Mouse (Mus musculus) neutrophil, adult 5-6 weeks (primary cell): ENCODE measurements at regions not wholly inside any gene's neighbourhood (a gene's known extent, or its start where the extent isn't known, plus 50 kb on each side); places are given as distances from the start of the nearest gene placed in this dataset.
"Not testable (repeated sequence)": the region's sequence is repeated elsewhere in the genome, so short reads cannot be mapped to it uniquely, and the experiment has no call there.

Experiments
- ATAC-seq: fragments of 151-379, 151-347 bp; 2 replicates; pipeline ENCODE4 v1.8.0; 2017; ENCODE audit warnings: mild to moderate bottlenecking, moderate TSS enrichment; ENCODE audit not compliant: insufficient number of reproducible peaks, poor library complexity, low FRiP score, severe bottlenecking; ENCODE audit errors: extremely low read depth

GRCm38 (mm10) chrX:77307374-77307773 is 203.4 kb upstream of the Tbl1x start:
- no peak for ATAC-seq

GRCm38 (mm10) chrX:77314384-77314783 is 196.4 kb upstream of the Tbl1x start:
- no peak for ATAC-seq

- ATAC-seq = no peak
These were observed 187.2 kb upstream of the Tbl1x start for GRCm38 (mm10) chrX:77323644-77324043.

DNA sequence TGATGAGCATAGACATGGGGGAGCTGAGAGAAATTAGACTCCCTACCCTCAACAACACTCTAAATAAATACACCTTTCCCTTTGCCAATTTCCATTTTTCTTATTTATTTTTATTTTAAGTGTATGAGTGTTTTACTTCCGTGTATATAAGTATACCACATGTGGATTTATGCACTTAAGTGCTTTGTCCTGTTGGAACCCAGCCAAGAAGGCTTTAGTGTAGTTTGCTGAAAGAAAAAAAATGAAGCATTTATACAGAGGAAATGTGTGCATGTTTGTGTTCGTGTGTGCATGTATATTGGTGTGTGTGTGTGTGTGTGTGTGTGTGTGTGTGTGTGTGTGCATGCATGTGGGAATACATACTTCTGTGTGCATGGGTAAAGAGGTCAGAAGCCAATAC is 157.6 kb upstream of the Tbl1x start:
- no peak for ATAC-seq

GRCm38 (mm10) chrX:77360551-77360950 is 150.3 kb upstream of the Tbl1x start:
- ATAC-seq = no peak

GRCm38 (mm10) chrX:77361106-77361505 is 149.7 kb upstream of the Tbl1x start:
- ATAC-seq = no peak

DNA sequence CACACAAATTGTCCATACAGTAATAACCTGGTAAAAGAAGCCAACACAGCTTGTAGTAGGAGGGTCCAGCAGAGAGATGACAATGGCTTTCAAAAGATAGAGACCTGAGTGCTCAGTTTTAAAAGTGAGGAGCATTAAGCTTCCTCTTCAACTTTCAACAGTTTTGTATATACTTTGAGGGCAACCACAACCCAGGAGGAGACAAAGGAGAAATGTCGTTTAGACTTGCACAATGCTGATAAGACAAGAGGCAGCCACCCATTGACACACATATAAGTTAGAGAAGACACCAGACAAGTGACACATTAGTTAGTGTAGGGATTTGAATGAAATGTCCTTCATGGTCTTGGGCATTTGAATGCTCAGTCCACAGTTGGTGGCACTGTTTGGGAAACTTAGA is 147.2 kb upstream of the Tbl1x start:
- ATAC-seq = no peak

DNA sequence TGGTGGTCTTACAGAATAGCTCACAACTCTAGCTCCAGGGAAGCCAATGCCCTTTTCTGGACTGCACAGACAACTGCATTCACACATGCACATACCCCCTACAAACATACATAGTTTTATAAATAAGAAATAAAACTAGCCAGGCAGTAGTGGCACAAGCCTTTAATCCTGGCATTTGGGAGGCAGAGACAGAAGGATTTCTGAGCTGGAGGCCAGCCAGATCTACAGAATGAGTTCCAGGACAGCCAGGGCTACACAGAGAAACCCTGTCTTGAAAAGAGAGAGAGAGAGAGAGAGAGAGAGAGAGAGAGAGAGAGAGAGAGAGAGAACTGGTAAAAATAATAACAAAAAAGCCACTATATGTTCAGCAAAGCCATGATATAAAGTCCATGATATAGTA is 143.5 kb upstream of the Tbl1x start:
- ATAC-seq = no peak

GRCm38 (mm10) chrX:77387271-77387670 is 123.5 kb upstream of the Tbl1x start:
- ATAC-seq = no peak

DNA sequence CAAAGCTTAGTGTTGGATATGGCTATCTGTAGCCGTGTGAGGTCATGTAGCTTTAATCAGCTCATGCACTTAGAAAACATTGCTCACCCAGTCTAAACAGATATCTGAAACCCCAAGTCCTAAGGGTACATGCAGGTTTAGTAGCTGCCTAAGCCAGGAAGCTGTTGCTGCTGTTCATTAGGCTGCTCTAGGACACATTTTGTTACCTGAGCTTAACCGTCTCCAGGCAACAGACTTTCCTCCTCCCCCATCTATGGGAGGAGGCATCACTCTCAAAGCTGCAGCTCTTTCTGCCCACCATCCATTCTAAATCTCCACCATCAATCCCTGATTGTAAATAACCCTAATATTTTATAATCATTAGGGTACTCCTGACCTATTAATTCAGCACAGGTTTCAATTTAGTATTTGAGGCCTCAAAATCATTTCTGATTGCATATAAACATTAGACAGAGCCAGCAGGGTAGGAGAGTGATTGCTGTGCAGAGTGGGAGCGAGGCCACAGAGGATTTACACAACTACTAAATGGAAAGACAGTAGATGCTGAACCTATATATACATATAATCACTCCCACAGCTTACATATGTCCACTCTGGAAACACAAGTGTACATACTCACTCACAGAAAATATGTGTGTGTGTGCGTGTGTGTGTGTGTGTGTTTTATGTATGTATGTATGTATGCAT is 118.9 kb upstream of the Tbl1x start:
- no peak for ATAC-seq

DNA sequence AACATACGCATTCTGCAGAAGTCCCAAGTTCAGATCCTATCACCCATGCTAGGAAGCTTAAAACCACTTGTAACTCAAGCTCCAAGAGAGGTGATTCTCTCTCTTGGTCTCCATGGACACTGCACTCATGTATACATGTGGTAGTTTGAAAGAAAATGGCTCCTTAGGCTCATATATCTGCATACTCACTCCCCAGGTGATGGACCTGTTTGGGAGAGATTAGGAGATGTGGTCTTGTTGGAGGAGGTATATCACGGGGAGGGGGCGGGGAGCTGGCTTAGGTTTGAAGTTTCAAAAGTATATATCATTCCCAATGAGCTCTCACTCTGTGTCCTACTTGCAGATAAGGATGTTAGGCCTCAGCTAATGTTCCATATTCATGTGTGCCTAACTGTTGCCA is 103.9 kb upstream of the Tbl1x start:
- ATAC-seq = no peak

DNA sequence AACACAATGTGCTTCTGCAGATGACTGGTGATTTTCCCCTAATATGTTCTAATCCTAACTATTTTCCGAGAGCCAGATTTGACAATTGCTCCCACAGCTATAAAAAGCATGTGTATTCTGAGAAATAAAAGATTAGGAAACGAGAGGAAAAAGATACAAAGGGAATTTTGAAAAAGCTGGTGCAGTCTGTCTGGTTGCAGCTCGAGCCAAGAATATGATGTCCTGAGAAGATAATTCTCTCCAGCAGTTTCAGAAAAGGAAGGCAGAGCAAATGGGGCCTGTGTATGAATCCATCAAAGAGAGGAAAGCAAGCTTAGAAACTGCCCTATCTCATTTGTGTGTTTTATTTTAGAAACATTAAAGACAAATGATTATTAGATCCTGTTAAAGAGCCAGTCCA is 102.9 kb upstream of the Tbl1x start:
- no peak for ATAC-seq

DNA sequence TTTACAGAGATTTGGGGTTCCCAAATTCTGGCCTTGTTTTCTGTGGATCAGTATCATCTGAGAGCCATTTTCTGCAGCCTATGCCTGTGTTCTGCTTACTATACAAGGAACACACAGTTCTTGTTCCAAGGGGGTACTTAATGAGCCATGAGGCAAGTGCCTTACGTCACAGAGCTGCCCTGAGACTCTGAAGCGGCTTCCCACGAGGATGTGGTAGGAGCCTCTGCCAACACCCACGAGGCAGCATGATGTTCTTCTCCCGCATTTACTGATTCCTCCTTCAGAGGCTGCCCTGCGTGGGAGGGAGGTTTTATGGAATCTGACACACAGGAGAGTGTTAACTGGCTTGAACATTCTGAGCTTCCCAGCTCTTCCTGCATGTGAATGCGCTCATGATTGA is 101.4 kb upstream of the Tbl1x start:
- no peak for ATAC-seq

- no peak for ATAC-seq
These were observed 100.0 kb upstream of the Tbl1x start for GRCm38 (mm10) chrX:77410812-77411211.

- no peak for ATAC-seq
These were observed 96.7 kb upstream of the Tbl1x start for GRCm38 (mm10) chrX:77414156-77414555.

GRCm38 (mm10) chrX:77417766-77418165 is 93.0 kb upstream of the Tbl1x start:
- ATAC-seq = no peak

- ATAC-seq = no peak
These were observed 88.6 kb upstream of the Tbl1x start for GRCm38 (mm10) chrX:77422206-77422605.

- no peak for ATAC-seq
These were observed 85.8 kb upstream of the Tbl1x start for GRCm38 (mm10) chrX:77424792-77425727.

DNA sequence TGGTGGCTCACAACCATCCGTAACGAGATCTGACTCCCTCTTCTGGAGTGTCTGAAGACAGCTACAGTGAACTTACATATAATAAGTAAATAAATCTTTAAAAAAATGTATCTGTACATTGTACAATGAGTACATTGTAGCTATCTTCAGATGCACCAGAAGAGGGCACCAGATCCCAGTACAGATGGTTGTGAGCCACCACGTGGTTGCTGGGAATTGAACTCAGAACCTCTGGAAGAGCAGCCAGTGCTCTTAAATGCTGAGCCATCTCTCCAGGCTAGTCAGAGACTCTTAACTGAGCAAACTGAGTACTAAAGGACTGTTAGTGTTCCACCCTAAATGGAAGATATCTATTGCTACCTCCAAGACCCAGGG is 85.1 kb upstream of the Tbl1x start:
- not testable (repeated sequence) for ATAC-seq

GRCm38 (mm10) chrX:77426836-77427235 is 84.0 kb upstream of the Tbl1x start:
- ATAC-seq = not testable (repeated sequence)
